Mouse (Mus musculus) megakaryocyte, embryonic 14.5 days (primary cell): Measurements from ENCODE around the gene Hsf4. TPM values are rescaled to one million over a fixed set of nuclear protein-coding genes. Genes with fewer than 3 reads are reported as not detected.

Source experiments
- H3K27me3 ChIP-seq: replicated peaks from 2 replicates; pipeline ENCODE3; 2012; ENCODE audit warnings: inconsistent platforms
- H3K36me3 ChIP-seq: replicated peaks from 2 replicates; pipeline ENCODE3; 2012; ENCODE audit warnings: low read length, inconsistent platforms, mixed read lengths
- H3K4me1 ChIP-seq: 2 replicates; pipeline ENCODE4 v1.6.1; 2012; ENCODE audit warnings: inconsistent platforms
- H3K4me3 ChIP-seq: replicated peaks from 2 replicates; pipeline ENCODE3; 2012; ENCODE audit warnings: moderate library complexity, mild to moderate bottlenecking, inconsistent platforms
- H3K9me3 ChIP-seq: 2 replicates; pipeline ENCODE4 v1.6.1; 2012; ENCODE audit warnings: inconsistent platforms
- FLI1 ChIP-seq: IDR thresholded peaks from 2 replicates; pipeline ENCODE4 v1.6.1; 2012; ENCODE audit warnings: low read length, inconsistent platforms, mixed read lengths
- GATA1 ChIP-seq: IDR thresholded peaks from 3 replicates; pipeline ENCODE4 v1.6.1; 2012; ENCODE audit warnings: mixed read lengths, low read length, inconsistent platforms, borderline replicate concordance
- polyA plus RNA-seq: library from polyadenylated mRNA; stranded (reverse); fragments of >175 nt; gene quantifications from 2 replicates; pipeline ENCODE4 v1.2.3, GENCODE M21; 2012; ENCODE audit warnings: low replicate concordance; ENCODE audit not compliant: insufficient read depth

Hsf4 gene
- polyA plus RNA-seq, 1 experiment: 0.73 TPM

- peaks cover 54% of the 10 kb centered on the region for H3K27me3 ChIP-seq
- H3K4me1 ChIP-seq: peaks cover 55% of the 10 kb centered on the region
- H3K36me3 ChIP-seq: peaks cover 32% of the 10 kb centered on the region
- H3K4me3 ChIP-seq: peak overlapping the region; percentile 16
- peaks cover 14% of the 10 kb centered on the region for H3K9me3 ChIP-seq
- TF ChIP-seq GATA1: no peak
- TF ChIP-seq FLI1: no peak
Measured at GRCm38 (mm10) chr8:105268342-105269074, 1.1 kb upstream of the Hsf4 start.

- H3K36me3 ChIP-seq: peaks cover 32% of the 10 kb centered on the region
- peaks cover 55% of the 10 kb centered on the region for H3K27me3 ChIP-seq
- H3K9me3 ChIP-seq: peaks cover 14% of the 10 kb centered on the region
- TF ChIP-seq GATA1 (no peak), FLI1 (no peak)
- peak overlapping the region; percentile 89 for H3K4me3 ChIP-seq
- peaks cover 50% of the 10 kb centered on the region for H3K4me1 ChIP-seq
Measured at GRCm38 (mm10) chr8:105269075-105269458, 534 bp upstream of the Hsf4 start.

GRCm38 (mm10) chr8:105270101-105270915 lies 707 bp downstream of the Hsf4 start:
- Histone ChIP-seq H3K4me3 (peak overlapping the region; percentile 89), H3K4me1 (peaks cover 44% of the 10 kb centered on the region), H3K9me3 (peaks cover 14% of the 10 kb centered on the region), H3K36me3 (peaks cover 32% of the 10 kb centered on the region), H3K27me3 (peaks cover 68% of the 10 kb centered on the region)
- TF ChIP-seq GATA1 (no peak), FLI1 (no peak)

GRCm38 (mm10) chr8:105270916-105271186 lies 1.2 kb downstream of the Hsf4 start:
- TF ChIP-seq GATA1 (no peak), FLI1 (no peak)
- Histone ChIP-seq H3K4me1 (peaks cover 46% of the 10 kb centered on the region), H3K9me3 (peaks cover 14% of the 10 kb centered on the region), H3K36me3 (peaks cover 32% of the 10 kb centered on the region), H3K27me3 (peaks cover 73% of the 10 kb centered on the region), H3K4me3 (peak overlapping the region; percentile 64)

- H3K9me3 ChIP-seq: no peaks in the 10 kb centered on the region
- TF ChIP-seq GATA1: no peak
- TF ChIP-seq FLI1: no peak
Measured at GRCm38 (mm10) chr8:105275387-105275786, 5.8 kb downstream of the Hsf4 start.

GRCm38 (mm10) chr8:105275840-105276239 lies 6.2 kb downstream of the Hsf4 start, which contains the start of gene Nol3:
Gene Nol3 (plus strand): TSS chr8:105276140.
- H3K36me3 ChIP-seq: no peaks in the 10 kb centered on the region
- peak within 1 kb of the TSS; percentile 90 for H3K4me3 ChIP-seq
- H3K27me3 ChIP-seq: peaks cover 91% of the 10 kb centered on the region
- H3K9me3 ChIP-seq: no peaks in the 10 kb centered on the region
- TF ChIP-seq GATA1 (no peak), FLI1 (no peak)
- H3K4me1 ChIP-seq: peaks cover 49% of the 10 kb centered on the region

More at GRCm38 (mm10) chr8:105275387-105275786, 5.8 kb downstream of the Hsf4 start:
- Histone ChIP-seq H3K27me3 (peaks cover 92% of the 10 kb centered on the region), H3K4me3 (peak overlapping the region; percentile 90), H3K36me3 (no peaks in the 10 kb centered on the region), H3K4me1 (peaks cover 51% of the 10 kb centered on the region)

GRCm38 (mm10) chr8:105276292-105277120 lies 6.9 kb downstream of the Hsf4 start:
- peaks cover 87% of the 10 kb centered on the region for H3K27me3 ChIP-seq
- H3K9me3 ChIP-seq: peaks cover 3% of the 10 kb centered on the region; the same call in 1 of the 2 replicates
- TF ChIP-seq GATA1 (no peak), FLI1 (no peak)
- peak overlapping the region; percentile 90 for H3K4me3 ChIP-seq
- peaks cover 47% of the 10 kb centered on the region for H3K4me1 ChIP-seq
- peaks cover 3% of the 10 kb centered on the region for H3K36me3 ChIP-seq

- peaks cover 73% of the 10 kb centered on the region for H3K27me3 ChIP-seq
- TF ChIP-seq GATA1 (no peak), FLI1 (no peak)
- peak overlapping the region; percentile 89 for H3K4me3 ChIP-seq
- H3K4me1 ChIP-seq: peaks cover 59% of the 10 kb centered on the region
- peaks cover 10% of the 10 kb centered on the region for H3K36me3 ChIP-seq
- H3K9me3 ChIP-seq: peaks cover 3% of the 10 kb centered on the region; the same call in 1 of the 2 replicates
Measured at GRCm38 (mm10) chr8:105278911-105279334, 9.3 kb downstream of the Hsf4 start.

- no peak for TF ChIP-seq GATA1
- TF ChIP-seq FLI1: no peak
- peaks cover 16% of the 10 kb centered on the region for H3K36me3 ChIP-seq
- peaks cover 62% of the 10 kb centered on the region for H3K27me3 ChIP-seq
- H3K4me3 ChIP-seq: no peak overlapping the region
- H3K9me3 ChIP-seq: peaks cover 3% of the 10 kb centered on the region; the same call in 1 of the 2 replicates
- peaks cover 58% of the 10 kb centered on the region for H3K4me1 ChIP-seq
Measured at GRCm38 (mm10) chr8:105280567-105280966, 11.0 kb downstream of the Hsf4 start.
